Mouse (Mus musculus) myocyte (in vitro differentiated cells): ENCODE data around the gene Olfr554.

Experiments used
- POLR2A ChIP-seq: IDR thresholded peaks from one replicate; pipeline ENCODE4 v1.6.1; 2011; ENCODE audit warnings: low read depth, mild to moderate bottlenecking, control low read depth, moderate library complexity; ENCODE audit not compliant: insufficient read length
- POLR2AphosphoS2 ChIP-seq: IDR thresholded peaks from one replicate; pipeline ENCODE4 v1.6.1; 2011; ENCODE audit warnings: low read depth, control low read depth; ENCODE audit not compliant: insufficient read length
- USF1 ChIP-seq: IDR thresholded peaks from one replicate; pipeline ENCODE4 v1.6.1; 2011; ENCODE audit warnings: low read depth, mild to moderate bottlenecking, control low read depth, moderate library complexity

DNA sequence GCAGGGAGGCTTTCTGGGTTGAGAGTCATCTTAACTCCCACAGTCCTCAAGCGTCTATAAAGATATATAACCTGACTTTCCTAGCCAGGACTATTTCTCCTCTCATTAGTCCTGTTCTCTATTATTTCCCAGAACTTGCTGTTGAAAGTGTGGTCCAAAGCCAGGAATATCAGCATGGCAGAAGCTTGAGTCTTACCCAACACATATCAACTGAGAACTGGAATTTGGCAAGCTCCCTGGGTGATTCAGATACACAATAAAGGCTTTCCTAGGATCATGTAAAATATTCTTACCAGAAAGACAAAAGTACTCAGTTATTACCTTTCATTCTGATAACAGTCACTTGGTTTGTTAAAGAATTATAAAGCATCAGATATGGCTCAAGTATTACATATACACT, 43.7 kb downstream of the Olfr554 start:
- TF ChIP-seq USF1 (no peak), POLR2A (no peak), POLR2AphosphoS2 (no peak)
